Mouse (Mus musculus) 3134 (cell line): ENCODE measurements around the gene Sgip1.

Source experiments
- DNase-seq: peaks from one replicate; pipeline ENCODE4 v3.0.0-alpha.2; 2011; ENCODE audit warnings: low spot score; ENCODE audit not compliant: insufficient read length; ENCODE audit errors: extremely low read depth

Sgip1 gene

GRCm38 (mm10) chr4:102834710-102835109 lies 93.6 kb downstream of the Sgip1 start:
- no peak for DNase-seq

DNA sequence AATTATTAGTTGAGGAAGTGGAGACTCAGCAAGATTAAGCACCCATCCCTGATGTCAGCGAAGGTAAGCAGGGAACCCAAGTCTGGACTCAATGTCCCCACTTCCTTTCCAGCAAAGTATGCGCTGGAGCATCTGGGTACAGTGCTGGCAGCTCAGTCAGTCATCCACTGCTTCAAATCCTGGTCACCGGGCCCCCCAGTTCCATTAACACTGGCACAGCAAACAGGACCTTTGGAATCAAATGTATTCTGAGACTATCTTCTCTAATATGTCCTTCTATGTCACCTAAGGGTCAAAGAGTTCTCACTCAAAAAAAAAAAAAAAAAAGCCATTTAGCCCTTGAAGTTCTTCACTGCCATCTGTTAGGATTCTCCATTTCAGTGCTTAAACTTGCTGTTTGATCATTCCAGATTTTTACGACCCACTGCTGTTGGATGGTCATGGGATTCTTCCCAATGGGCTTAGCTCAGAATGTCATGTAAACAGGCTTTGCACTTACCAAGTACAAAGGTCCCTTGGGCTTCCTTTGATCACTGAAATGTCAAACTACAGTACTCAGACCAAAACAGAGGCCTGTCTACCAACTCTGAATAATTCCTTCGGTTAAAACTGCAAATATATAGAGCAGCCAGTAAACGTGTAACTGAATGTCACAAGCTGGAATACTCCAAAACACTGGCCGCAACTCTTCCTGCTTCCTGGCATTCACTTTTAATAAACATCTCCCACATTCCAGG lies 99.1 kb downstream of the Sgip1 start:
- no peak for DNase-seq

GRCm38 (mm10) chr4:102840956-102841729 lies 100.0 kb downstream of the Sgip1 start:
- no peak for DNase-seq

GRCm38 (mm10) chr4:102850498-102850897 lies 109.4 kb downstream of the Sgip1 start:
- no peak for DNase-seq

GRCm38 (mm10) chr4:102851161-102851560 lies 110.1 kb downstream of the Sgip1 start:
- no peak for DNase-seq

DNA sequence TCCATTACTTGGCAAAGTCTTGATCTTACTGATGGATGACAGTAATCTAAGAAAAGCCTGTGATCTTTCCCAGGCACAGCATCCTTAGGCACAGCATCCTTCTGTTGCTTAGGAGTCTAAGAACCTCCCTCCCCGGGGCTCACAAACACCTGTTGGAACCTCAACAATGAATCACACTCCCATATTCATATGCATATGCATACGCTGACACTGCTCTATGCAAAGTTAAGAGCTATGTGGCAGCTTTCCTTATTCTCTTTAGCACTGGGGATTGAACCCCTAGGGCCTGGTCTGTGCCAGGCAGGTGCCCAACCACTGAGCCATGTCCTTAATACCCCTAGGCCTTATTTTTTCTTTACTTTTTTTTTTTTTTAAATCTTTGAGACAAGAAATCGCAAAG lies 111.2 kb downstream of the Sgip1 start:
- DNase-seq: no peak

- DNase-seq: no peak
These were observed 111.7 kb downstream of the Sgip1 start for GRCm38 (mm10) chr4:102852808-102853207.

- DNase-seq: peak; percentile 14
These were observed 112.4 kb downstream of the Sgip1 start for GRCm38 (mm10) chr4:102853330-102854022.

- no peak for DNase-seq
These were observed 114.1 kb downstream of the Sgip1 start for GRCm38 (mm10) chr4:102854928-102855892.

DNA sequence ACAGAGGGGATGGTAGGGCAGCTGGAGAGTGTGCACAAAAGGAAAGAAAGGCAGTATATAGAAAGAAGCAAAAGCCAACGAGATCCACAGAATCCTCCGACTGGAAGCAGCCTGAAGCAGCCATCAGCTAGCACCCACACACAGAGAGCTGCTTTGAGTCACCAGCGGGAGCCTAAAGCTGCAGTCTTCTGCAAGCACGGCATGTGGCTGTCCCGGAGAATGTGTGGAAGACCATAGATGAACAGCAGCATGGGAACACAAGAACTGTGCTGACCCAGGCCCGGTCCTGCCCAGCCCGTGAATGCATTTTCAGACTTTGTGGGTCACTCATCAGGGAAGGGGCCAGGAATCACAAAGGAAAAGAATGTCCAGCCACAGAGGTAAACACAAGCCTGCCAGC lies 115.0 kb downstream of the Sgip1 start:
- peak; percentile 29 for DNase-seq

DNA sequence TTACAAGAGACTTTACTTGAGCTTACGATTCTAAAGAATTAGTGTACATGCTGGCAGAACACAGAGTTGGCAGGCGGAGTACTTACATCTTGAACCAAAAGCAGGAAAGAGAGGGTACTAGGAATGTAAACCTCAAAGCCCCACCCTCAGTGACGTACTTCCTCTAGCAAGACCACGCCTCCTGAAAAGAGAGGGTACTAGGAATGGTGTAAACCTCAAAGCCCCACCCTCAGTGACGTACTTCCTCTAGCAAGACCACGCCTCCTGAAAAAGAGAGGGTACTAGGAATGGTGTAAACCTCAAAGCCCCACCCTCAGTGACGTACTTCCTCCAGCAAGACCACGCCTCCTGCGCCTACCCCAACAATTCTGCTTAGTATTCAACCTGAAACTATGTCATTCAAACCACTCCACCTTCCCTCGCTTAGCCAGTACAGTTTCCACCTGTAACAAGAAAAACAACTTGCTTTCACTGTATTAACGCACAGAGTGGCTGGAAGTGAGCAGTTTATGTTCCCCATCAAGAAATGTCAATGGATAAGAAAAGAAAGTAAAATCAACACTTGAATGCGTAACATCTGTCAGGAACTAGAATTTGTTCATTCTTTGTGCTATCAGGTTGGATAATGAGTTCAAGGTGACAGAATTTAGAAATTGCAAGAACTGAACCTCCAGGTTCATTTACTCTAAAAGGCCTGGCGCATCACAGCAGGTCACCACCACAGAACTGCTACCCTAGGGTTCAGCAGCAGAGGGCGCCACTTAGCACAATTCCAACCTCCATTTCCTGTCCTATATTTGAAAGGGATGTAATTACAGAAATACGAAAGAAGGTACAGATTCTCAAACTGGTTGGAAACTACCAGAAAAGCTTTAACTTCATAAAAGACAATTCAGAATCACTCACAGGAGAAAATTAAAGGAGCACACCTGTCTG lies 118.4 kb downstream of the Sgip1 start:
- peak; percentile 62 for DNase-seq

GRCm38 (mm10) chr4:102862751-102863710 lies 121.9 kb downstream of the Sgip1 start:
- no peak for DNase-seq

DNA sequence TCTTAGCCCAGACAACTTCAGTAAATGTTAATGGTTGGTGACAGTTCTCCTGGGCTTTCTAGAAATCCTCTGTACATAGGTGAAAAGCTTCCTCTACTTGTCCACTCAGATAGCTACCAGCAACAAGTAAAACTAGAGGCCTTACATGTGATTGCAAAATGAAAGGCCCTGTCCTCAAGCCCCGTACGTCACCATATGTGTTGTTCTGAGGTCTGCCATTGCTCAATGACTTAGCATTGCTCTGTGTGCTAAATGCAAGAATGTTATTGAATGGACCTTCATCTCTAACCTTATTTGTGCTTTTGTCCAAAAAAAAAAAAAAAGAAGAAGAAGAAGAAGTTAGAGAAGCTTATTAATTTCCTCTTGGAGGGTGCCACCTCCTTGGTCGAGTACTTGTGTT lies 125.4 kb downstream of the Sgip1 start:
- no peak for DNase-seq

DNA sequence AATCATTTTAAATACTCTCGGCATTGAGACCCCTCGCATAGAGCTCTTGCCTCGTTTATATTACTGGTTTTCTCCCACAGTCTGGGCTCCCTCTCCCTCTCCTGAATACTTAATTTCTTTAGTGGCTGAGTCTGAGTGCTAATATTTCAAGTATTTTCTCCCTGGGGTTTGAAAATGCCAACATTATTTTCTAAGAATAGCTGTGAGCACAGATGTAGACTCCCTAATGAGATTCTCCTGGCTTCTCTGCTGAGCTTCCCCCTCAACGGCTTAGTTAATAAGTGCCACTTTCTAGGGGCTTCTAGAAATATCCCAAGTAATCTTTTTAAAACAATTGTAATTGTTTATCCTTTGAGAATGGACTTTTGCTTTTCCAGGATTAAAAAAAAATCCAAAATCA lies 130.2 kb downstream of the Sgip1 start:
- no peak for DNase-seq

GRCm38 (mm10) chr4:102883142-102883541 lies 142.0 kb downstream of the Sgip1 start:
- no peak for DNase-seq

DNA sequence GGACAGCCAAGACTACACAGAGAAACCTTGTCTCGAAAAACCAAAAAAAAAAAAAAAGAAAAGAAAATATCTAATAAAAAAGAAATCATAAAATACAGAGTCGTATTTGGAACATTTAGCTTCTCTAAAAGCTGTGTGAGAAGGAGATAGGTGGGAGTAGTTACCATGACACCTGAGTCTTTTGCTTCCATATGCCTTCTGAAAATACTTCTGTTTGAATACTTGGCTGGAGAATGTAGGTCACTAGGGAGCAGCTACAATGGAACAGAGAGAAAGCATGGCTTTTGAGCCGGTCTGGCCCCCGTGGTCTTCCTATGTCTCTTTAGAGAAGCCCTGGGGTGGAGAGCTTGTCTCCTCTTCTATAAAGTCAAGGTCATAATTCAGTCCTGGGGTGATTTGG lies 143.1 kb downstream of the Sgip1 start:
- DNase-seq: no peak

GRCm38 (mm10) chr4:102886459-102886858 lies 145.4 kb downstream of the Sgip1 start:
- DNase-seq: no peak

- DNase-seq: no peak
These were observed 145.8 kb downstream of the Sgip1 start for GRCm38 (mm10) chr4:102886902-102887301.
